Mouse (Mus musculus) left cerebral cortex, adult 11 months (tissue): ENCODE results near the gene Spsb4.

ENCODE experiments used
- DNase-seq: peaks from one replicate; pipeline ENCODE4 v3.0.0; 2022; ENCODE audit warnings: low spot score

Spsb4 gene

GRCm38 (mm10) chr9:97018677-97019147, at the start of gene Spsb4:
TSS of gene Spsb4 (minus strand) at chr9:97018843.
- no peak for DNase-seq

GRCm38 (mm10) chr9:97067761-97068160, 49.1 kb upstream of the Spsb4 start:
- DNase-seq: no peak

GRCm38 (mm10) chr9:97065885-97066284, 47.2 kb upstream of the Spsb4 start:
- no peak for DNase-seq

- DNase-seq: no peak
Observed at GRCm38 (mm10) chr9:97065216-97065615, 46.6 kb upstream of the Spsb4 start.

- DNase-seq: no peak
Observed at GRCm38 (mm10) chr9:97064161-97064560, 45.5 kb upstream of the Spsb4 start.

GRCm38 (mm10) chr9:97061696-97062095, 43.1 kb upstream of the Spsb4 start:
- DNase-seq: no peak

GRCm38 (mm10) chr9:97056541-97057338, 38.1 kb upstream of the Spsb4 start:
- DNase-seq: no peak

GRCm38 (mm10) chr9:97055906-97056305, 37.3 kb upstream of the Spsb4 start:
- no peak for DNase-seq

- DNase-seq: no peak
Observed at GRCm38 (mm10) chr9:97051176-97051575, 32.5 kb upstream of the Spsb4 start.

GRCm38 (mm10) chr9:97046240-97046639, 27.6 kb upstream of the Spsb4 start:
- no peak for DNase-seq

- no peak for DNase-seq
Observed at GRCm38 (mm10) chr9:97041633-97042032, 23.0 kb upstream of the Spsb4 start.

GRCm38 (mm10) chr9:97038010-97038409, 19.4 kb upstream of the Spsb4 start:
- no peak for DNase-seq

GRCm38 (mm10) chr9:97036656-97037055, 18.0 kb upstream of the Spsb4 start:
- DNase-seq: no peak

GRCm38 (mm10) chr9:97027361-97027760, 8.7 kb upstream of the Spsb4 start:
- DNase-seq: no peak

GRCm38 (mm10) chr9:97026006-97026405, 7.4 kb upstream of the Spsb4 start:
- DNase-seq: no peak

GRCm38 (mm10) chr9:97024451-97024850, 5.8 kb upstream of the Spsb4 start:
- DNase-seq: no peak

- no peak for DNase-seq
Observed at GRCm38 (mm10) chr9:97022948-97023347, 4.3 kb upstream of the Spsb4 start.

- no peak for DNase-seq
Observed at GRCm38 (mm10) chr9:97022371-97022770, 3.7 kb upstream of the Spsb4 start.

GRCm38 (mm10) chr9:97020152-97020551, 1.5 kb upstream of the Spsb4 start:
- DNase-seq: no peak

- DNase-seq: no peak
Observed at GRCm38 (mm10) chr9:97019686-97020085, 1.0 kb upstream of the Spsb4 start.

GRCm38 (mm10) chr9:97019231-97019630, 588 bp upstream of the Spsb4 start:
- DNase-seq: no peak

GRCm38 (mm10) chr9:97017811-97018641, 617 bp downstream of the Spsb4 start:
- DNase-seq: no peak
